Mouse (Mus musculus): ENCODE data around the gene Tfb2m.

Tfb2m gene

GRCm38 (mm10) chr1:179559446-179560194 is 13.6 kb upstream of the Tfb2m start:
- no peak for DNase-seq (ENCODE audit: low read depth)

DNA sequence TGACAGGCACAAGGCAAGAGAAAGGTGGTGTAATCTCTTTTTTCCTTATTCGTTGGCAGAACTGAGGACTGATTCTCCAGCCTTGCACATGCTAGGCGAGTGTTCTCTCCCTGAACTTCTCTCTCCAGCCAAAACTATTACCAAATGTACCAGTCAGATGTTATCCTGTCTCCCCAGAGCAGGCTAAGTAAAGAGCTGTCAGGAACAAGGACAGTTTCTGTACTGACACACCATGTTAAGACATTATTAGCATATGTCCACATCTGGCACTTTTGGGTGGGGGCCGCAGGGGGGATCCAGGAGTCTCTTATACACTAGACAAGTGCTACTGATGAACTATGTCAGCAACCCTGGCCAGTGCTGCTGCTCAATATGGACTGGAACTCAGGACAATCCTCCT is 10.9 kb upstream of the Tfb2m start:
- DNase-seq (ENCODE audit: low read depth): no peak

- DNase-seq (ENCODE audit: low read depth): no peak
Observed at GRCm38 (mm10) chr1:179553949-179554347, 7.9 kb upstream of the Tfb2m start.

DNA sequence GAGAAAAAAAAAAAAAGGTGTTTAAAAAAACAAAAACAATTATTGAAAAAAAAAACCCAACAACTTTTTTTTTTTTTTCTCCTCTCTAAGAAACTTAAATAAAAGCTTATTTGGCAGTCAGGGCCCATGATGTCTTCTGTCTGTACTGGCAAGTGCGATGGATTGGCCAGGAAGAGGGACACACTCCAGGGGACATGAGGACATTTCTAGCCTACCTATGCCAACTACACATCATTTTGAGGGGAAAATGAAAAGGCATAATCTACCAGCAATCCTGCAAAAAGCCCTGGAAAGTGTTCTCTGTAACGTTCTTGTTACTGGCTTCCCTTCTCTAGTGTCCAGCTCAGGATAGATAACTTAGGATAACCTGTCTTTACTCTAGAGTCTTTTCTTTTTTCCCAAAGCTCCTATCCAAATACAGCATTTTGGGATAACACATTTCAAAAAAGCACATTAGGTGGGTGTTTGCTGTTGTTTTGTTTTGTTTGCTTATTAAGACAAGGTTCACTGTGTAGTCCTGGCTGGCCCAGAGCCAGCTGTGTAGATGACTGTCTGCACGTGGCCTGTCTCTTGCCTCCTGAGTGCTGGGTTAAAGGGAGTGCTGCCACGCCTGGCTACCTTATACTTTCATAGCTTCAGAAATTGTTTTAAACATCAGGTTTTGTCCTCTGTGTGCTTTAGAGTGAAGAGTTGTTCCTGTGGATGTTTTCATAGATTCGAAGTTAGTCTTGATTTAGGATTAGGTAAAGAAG is 7.3 kb upstream of the Tfb2m start:
- DNase-seq (ENCODE audit: low read depth): no peak

DNA sequence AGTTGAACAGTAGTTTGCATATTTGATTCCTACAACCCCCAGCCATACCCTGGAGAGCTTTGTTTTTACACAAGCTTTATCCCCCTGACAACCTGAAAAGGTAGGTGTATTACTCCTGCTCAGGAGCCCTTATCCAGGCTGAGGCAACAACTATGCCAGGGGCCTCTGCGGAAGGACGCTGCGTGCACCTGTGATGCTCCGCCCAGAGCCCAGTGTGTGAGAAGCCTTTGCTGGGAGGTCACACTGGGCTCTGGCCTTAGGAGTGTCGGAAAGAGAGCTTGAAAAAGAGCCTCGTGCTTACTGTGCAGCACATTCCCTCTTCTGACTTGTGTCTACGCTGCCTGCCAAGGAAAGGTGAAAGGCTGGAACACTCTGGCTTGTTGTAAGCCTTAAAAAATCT is 6.7 kb upstream of the Tfb2m start:
- DNase-seq (ENCODE audit: low read depth): no peak

DNA sequence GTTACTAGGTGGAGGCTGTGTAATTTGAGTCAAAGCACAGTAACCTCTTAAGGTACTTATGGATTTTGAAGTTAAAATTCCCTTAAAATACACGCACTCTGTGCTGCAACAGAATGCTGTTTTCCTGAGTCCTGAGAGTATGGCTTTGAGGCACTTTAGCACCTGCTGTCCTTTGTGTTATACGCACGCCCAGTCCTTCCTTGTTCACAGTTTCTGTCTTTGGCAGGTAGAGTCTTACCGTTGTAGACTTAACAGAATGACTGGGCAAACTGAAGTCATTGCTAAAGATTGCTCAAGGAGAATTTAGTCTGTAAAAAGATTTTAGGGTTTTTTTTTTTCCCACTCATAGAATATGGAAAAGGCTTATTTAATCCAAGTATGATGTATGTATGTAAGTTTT is 5.9 kb upstream of the Tfb2m start:
- DNase-seq (ENCODE audit: low read depth): no peak

- no peak for DNase-seq (ENCODE audit: low read depth)
Observed at GRCm38 (mm10) chr1:179551336-179551735, 5.3 kb upstream of the Tfb2m start.

GRCm38 (mm10) chr1:179548996-179549752 is 3.1 kb upstream of the Tfb2m start:
- no peak for DNase-seq (ENCODE audit: low read depth)

- no peak for DNase-seq (ENCODE audit: low read depth)
Observed at GRCm38 (mm10) chr1:179548220-179548619, 2.2 kb upstream of the Tfb2m start.

- DNase-seq (ENCODE audit: low read depth): no peak
Observed at GRCm38 (mm10) chr1:179547176-179547575, 1.1 kb upstream of the Tfb2m start.

DNA sequence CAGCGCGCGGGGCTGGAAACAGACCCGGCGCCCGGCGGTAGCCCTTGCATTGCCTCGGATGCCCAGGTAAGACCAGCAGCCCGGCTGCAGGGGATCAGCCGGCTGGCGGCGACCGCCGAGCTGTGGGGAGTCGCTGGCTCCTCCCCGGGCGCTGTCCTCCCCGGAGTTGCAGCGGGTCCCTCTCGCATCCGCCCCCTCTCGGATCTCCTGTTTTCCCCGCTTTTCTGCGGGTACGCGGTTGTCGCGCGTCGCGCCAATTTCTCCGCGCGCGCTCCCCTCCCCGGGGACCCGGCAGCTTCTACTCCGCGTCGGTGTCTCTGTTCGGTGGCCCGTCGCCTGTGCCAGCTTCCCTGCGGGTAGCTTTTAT is 467 bp upstream of the Tfb2m start:
- no peak for DNase-seq (ENCODE audit: low read depth)

- DNase-seq (ENCODE audit: low read depth): no peak
Observed at GRCm38 (mm10) chr1:179541502-179541901, 4.6 kb downstream of the Tfb2m start.

DNA sequence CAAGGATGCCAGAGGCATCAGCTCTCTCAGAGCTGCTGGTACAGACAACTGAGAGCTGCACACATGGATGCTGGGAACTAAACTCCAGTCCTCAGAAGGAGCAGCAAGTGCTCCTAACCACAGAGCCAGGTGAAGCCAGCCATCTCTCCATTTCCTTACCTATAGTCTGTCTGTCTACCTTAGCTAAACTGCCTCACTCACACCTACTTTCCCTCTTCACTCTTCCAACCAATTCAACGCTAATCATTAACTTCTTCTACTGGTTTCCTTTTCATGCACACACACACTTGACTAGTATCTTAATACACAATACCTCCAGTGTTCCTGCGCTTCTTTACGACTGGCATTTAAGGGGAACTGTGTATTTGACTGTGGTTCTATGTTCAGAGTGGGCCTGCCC is 6.2 kb downstream of the Tfb2m start:
- DNase-seq (ENCODE audit: low read depth): no peak

DNA sequence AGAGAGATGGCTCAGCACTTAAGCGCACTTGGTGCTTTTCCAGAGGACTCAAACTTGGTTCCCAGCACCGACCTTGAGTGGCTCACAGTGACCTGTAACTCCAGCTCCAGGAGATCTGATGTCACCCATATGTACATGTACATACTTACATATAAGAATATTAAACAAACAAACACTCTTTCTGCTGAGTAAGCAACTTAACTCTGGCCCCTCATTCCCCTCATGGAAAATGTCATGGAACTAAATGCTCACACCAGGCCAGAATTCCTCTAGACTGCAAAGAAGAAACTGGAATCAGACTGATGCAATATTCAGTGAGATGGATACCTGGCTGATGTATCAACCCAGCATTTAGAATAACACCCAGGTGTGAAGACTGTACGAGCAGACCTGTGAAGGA is 7.0 kb downstream of the Tfb2m start:
- DNase-seq (ENCODE audit: low read depth): no peak

DNA sequence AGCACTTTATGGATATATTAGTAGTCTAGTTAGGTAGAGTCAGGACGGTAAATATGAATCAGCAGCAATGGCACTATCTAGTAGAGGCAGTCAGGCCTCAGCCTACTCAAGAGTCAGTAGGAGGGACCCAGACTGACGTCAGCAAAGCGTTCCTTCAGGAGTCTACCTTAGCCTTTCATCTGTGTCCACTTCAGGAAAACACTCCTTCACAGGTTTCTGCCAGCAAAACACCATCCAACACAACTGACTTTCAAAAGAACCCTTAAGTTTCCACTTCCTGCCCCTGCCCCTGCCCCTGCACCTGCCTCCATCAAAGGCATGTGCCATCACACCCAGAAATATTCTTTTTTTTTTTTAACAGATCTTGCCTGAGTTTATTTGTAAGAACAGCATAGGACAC is 26.2 kb downstream of the Tfb2m start:
- no peak for DNase-seq (ENCODE audit: low read depth)

DNA sequence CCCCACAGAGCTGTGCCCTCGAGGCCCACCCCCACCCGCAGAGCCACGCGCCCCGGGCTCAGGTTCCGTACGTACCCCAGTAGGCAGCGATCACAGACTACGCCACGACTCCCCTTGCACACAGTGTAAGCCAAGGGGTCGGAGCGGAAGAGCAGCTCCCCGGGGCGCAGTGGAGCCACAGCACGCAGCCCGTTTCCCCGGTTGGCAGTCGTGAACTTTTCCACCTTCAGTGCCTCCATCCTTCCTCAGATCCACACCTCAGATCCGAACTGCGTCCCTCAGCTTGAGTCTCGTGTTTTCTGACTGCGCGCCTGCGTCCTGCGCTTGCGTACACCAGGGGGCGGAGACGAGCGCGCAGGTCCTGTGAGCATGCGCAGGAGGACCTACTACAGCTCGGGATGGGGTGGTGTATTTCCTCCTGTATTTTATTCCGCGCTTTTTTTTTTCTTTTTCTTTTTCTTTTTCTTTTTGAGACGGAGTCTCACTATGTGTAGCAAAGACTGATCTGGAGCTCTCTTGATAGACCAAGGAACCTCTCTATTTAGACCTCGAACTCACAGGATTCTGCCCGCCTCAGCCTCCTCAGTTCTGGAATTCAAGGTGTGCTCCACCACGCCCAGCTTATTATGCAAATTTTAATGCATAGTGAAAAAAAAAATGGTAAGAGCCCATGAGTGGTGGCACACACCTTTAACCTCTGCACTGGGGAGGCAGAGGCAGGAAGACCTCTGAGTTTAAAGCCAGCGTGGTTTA is 28.2 kb downstream of the Tfb2m start, which contains the start of gene Smyd3:
Smyd3 (minus strand) TSS at position 329 of the 753 bp plus-strand sequence.
- peak; percentile 67 for DNase-seq (ENCODE audit: low read depth)

DNA sequence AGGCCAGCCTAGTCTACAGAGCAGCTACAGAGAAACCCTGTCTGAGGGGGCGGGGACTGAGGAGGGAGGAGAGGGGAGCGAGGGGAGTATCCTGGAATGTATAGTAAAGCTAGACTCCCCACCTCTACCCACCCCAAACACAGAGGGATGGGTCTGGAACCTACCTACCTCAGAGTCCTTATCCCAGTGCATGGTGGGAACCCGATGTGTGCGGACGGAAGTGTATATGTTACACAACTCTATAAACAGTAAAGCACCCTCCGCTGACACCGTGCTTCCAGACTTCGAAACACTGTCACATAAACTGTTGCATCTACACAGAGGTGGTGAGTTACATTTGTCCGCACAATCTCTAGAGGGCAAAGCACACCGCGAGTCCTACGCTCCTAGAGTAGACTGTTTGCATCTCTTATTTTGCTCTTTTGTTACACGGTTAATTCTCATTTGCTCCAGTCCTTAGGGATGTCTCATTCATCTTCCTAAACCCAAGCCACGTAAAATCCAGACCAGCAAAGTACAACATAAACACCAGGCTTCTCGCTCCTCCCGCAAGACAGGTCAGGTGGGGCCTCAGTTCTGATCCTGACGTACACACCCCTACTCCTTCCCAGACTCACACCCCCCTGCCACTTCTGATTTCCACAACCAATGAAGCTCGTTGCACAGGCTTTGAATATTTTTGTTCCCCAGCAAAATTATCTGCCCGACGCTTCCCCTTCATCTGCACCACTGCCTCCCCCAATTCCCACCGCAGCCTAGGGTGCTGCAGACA is 28.9 kb downstream of the Tfb2m start:
- no peak for DNase-seq (ENCODE audit: low read depth)

DNA sequence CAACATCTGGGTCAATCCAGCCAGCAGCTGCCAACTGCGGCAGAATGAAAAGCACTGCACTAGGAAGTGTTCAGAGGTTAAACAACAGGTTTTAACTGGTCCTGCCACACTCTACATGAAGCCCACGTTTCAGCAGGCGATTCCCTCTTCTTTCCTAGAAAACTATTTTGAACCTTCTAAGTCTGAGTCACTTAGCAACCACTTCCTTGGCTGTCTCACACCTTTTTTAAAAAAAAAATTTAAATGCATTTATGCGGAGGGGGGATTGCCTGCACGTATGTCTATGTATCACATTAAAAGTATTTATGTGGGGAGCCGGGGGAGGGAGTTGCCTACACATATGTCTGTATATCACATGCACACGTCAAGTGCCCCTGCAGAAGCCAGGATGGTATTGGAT is 34.2 kb downstream of the Tfb2m start:
- DNase-seq (ENCODE audit: low read depth): no peak

- no peak for DNase-seq (ENCODE audit: low read depth)
Observed at GRCm38 (mm10) chr1:179510546-179511340, 35.3 kb downstream of the Tfb2m start.

GRCm38 (mm10) chr1:179506530-179507315 is 39.3 kb downstream of the Tfb2m start:
- no peak for DNase-seq (ENCODE audit: low read depth)
